Mouse (Mus musculus): ENCODE data around the gene Galnt16. TPM values are rescaled to one million over a fixed set of nuclear protein-coding genes. Genes with fewer than 3 reads are reported as not detected.

The Galnt16 gene
- polyA plus RNA-seq, 1 experiment from 2014 or later: 14.0 TPM

DNA sequence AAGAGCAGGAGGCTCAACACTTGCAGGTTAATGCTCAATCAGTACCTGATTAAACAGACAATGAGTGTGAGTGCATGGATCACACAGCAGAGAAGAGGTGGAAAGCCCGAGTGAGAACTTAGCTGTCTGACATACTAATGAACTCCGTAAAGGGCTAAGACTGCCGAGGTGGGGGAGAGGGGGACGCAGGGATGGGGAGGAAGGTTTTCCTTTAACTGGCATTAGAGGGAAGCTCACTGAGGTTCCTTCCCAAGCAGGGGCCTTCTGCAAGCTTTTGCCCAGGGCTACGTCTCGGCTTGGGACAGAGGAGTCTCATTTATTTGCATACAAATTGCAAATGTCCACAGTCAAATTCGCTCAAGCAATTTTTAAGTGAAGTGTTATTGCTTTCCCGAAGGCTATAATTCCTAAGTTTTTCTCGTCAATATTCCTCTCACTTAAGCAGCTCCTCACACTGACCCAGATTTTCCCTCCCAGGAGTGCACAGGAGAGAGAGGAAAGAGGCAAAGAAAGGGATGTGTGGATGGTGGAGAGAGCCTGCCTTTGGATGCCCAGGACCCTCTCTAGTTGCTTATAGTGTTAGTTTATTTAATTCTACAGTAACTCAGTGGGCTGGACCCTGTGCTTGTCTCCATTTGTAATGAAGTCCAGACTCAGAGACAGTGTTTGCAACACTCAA lies 94.2 kb downstream of the Galnt16 start:
- Histone ChIP-seq H3K27ac (ENCODE audit: low read depth, low read length) (no peak overlapping the region), H3K4me1 (ENCODE audit: control insufficient read depth, insufficient read depth, low read length) (no peaks in the 10 kb centered on the region), H3K36me3 (ENCODE audit: control insufficient read depth, insufficient read depth, low read length) (no peaks in the 10 kb centered on the region), H3K9me3 (ENCODE audit: control insufficient read depth, low read length) (no peaks in the 10 kb centered on the region), H3K27me3 (ENCODE audit: control insufficient read depth, insufficient read depth, low read length) (no peaks in the 10 kb centered on the region), H3K4me3 (ENCODE audit: low read depth, low read length) (no peak overlapping the region), H3K9ac (ENCODE audit: low read length) (no peak overlapping the region), H3K4me2 (no peak overlapping the region)
- DNase-seq (ENCODE audit: low spot score, missing footprints) (no peak), ATAC-seq (ENCODE audit: low FRiP score) (no peak)
- WGBS: 75% methylated on average over 9 of the region's 9 CpGs

DNA sequence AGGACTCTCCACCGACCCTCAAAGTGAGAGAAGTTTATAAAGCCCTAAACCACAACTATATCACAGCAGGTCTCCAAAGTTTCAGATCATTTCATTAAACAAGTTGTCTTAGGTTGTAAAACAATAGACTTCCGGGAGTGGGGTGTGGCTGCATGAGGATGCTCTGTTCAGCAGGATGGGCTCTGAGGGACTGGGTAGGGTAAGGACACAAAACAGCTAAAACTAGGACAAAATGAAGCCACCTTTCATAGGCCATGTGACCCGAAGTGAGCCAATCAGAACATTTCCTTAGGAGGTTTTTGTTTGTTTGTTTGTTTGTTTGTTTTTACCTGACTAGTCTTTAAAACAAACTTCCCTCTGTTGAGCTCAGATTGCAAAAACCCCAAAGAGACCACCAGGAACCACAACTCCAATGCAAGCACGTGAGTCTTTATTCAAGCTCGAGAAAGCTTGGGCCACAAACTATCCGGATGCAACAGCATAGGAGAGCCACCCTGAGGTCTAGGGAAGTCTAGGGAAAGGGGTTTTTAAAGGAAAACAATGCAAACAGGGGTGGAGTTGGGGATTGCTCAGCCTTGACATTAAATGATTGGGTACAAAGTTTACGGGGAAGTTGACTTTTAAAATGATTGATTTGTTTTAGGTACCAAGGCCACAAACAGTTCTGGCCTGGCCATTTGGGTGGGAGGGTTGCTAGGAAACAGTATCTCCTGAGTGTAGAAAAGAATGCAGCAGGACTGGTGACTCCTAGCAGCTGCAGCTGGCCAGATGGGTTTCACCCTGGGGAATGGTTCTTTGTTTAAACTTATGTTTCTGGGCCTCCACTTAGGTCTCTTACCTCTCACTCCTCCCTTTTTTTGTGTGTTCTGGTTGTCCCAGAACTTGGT lies 97.5 kb downstream of the Galnt16 start:
- no peaks in the 10 kb centered on the region for H3K4me1 ChIP-seq (ENCODE audit: control insufficient read depth, insufficient read depth, low read length)
- H3K36me3 ChIP-seq (ENCODE audit: control insufficient read depth, insufficient read depth, low read length): no peaks in the 10 kb centered on the region
- H3K4me2 ChIP-seq: no peak overlapping the region
- H3K27me3 ChIP-seq (ENCODE audit: control insufficient read depth, insufficient read depth, low read length): no peaks in the 10 kb centered on the region
- DNase-seq (ENCODE audit: low spot score, missing footprints) (peak; percentile 73), ATAC-seq (ENCODE audit: low FRiP score) (no peak)
- no peak overlapping the region for H3K27ac ChIP-seq (ENCODE audit: low read depth, low read length)
- 74% methylated on average over 7 of the region's 7 CpGs for WGBS
- H3K4me3 ChIP-seq (ENCODE audit: low read depth, low read length): no peak overlapping the region
- no peaks in the 10 kb centered on the region for H3K9me3 ChIP-seq (ENCODE audit: control insufficient read depth, low read length)
- no peak overlapping the region for H3K9ac ChIP-seq (ENCODE audit: low read length)

DNA sequence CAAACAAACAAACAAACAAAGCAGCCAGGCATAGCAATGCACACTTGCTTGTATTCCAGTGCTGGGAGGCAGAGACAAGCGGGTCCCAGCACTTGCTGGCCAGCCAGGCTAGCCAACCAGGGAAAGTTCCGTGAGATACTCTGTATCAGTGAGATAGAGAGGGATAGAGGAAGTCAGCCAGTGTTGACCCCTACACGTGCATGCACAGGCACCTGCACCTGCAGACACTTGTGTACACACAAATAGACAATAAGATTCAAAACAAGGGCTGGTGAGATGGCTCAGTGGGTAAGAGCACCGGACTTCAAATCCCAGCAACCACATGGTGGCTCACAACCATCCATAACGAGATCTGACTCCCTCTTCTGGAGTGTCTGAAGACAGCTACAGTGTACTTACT lies 102.4 kb downstream of the Galnt16 start:
- ATAC-seq (ENCODE audit: low FRiP score) (no peak), DNase-seq (ENCODE audit: low spot score, missing footprints) (peak; percentile 57)
- 79% methylated on average over 5 of the region's 5 CpGs for WGBS

DNA sequence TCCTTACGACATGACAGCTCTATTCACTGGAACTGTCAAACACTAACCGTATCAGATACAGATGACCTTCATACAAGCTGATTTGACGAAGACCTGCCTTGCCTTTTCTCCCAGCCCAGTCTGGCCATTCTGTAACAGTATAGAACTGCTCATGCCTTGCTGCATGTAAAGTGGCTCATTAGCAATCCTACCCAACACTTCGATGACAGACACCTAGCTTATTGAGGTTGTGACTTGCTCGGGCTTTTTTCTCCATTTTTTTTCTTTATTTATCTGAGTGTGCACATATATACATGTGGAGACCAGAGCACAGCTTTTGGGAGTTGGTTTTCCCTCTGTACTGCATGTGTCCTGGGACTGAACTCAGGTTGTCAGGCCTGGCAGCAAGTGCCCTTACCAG lies 113.7 kb downstream of the Galnt16 start:
- Histone ChIP-seq H3K4me3 (ENCODE audit: low read depth, low read length) (no peak overlapping the region), H3K4me2 (no peak overlapping the region), H3K9ac (ENCODE audit: low read length) (no peak overlapping the region), H3K4me1 (ENCODE audit: control insufficient read depth, insufficient read depth, low read length) (0 out of 2 replicates have a peak, but pooled peaks cover 4% of the 10 kb centered on the region), H3K36me3 (ENCODE audit: control insufficient read depth, insufficient read depth, low read length) (peaks cover 16% of the 10 kb centered on the region), H3K27me3 (ENCODE audit: control insufficient read depth, insufficient read depth, low read length) (no peaks in the 10 kb centered on the region), H3K9me3 (ENCODE audit: control insufficient read depth, low read length) (no peaks in the 10 kb centered on the region), H3K27ac (ENCODE audit: low read depth, low read length) (no peak overlapping the region)
- DNase-seq (ENCODE audit: low spot score, missing footprints): no peak
- 94% methylated on average over 5 of the region's 5 CpGs for WGBS
- no peak for ATAC-seq (ENCODE audit: low FRiP score)

More for the DNA sequence above, 102.4 kb downstream of the Galnt16 start:
- Histone ChIP-seq H3K4me2 (no peak overlapping the region), H3K27me3 (ENCODE audit: control insufficient read depth, insufficient read depth, low read length) (no peaks in the 10 kb centered on the region), H3K9ac (ENCODE audit: low read length) (no peak overlapping the region), H3K27ac (ENCODE audit: low read depth, low read length) (no peak overlapping the region), H3K9me3 (ENCODE audit: control insufficient read depth, low read length) (no peaks in the 10 kb centered on the region), H3K36me3 (ENCODE audit: control insufficient read depth, insufficient read depth, low read length) (no peaks in the 10 kb centered on the region), H3K4me3 (ENCODE audit: low read depth, low read length) (no peak overlapping the region), H3K4me1 (ENCODE audit: control insufficient read depth, insufficient read depth, low read length) (no peaks in the 10 kb centered on the region)

DNA sequence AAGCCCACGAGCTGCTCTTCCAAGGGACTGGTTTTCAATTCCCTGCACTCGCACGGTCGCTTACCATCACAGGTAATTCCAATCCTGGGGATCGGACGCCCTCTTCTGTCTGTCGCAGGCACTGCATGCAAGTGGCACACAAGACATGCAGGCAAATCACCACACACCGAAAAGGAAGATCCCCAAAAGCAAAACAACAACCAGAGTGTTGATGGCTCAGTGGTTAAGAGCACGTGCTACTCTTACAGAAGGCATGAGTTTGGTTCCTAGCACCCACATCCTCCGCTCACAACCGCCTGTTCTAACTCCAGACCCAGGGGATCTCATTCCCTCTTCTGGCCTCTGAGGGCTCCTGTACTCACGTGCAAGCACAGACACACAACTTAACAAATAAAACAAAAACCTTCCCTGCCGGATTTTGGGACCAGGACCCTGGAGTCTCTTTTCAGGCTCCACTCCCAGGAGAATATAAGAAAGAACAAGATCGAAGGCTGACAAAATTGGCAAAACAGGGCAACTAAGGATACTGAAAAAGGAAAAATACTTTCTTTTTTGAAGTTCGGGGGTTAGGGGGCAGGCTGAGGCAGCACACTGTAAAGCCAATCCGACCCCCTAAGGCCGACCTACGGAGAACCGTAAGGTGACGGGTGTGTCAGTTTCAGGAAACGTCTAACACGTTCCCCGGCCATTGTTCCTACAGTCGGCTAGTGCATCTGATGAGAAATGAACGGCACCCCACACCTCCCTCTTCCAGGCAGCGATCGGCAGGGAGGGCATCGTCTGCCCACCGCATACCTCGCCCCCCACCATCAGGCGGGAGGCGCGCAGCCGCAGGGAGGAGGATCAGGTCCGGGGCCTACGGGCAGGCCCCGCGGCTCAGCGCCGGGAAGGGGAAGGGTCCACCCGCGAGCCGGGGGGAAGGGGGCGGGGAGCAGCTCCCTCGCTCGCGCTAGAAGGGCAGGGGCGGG lies 124.9 kb downstream of the Galnt16 start:
- H3K9me3 ChIP-seq (ENCODE audit: control insufficient read depth, low read length): no peaks in the 10 kb centered on the region
- H3K4me2 ChIP-seq: peak overlapping the region; percentile 85
- H3K27me3 ChIP-seq (ENCODE audit: control insufficient read depth, insufficient read depth, low read length): no peaks in the 10 kb centered on the region
- WGBS: 2% methylated on average over 48 of the region's 48 CpGs
- H3K4me3 ChIP-seq (ENCODE audit: low read depth, low read length): peak overlapping the region; percentile 99
- DNase-seq (ENCODE audit: low spot score, missing footprints) (peak; percentile 95), ATAC-seq (ENCODE audit: low FRiP score) (peak; percentile 74)
- H3K9ac ChIP-seq (ENCODE audit: low read length): peak overlapping the region; percentile 97
- peaks cover 14% of the 10 kb centered on the region for H3K36me3 ChIP-seq (ENCODE audit: control insufficient read depth, insufficient read depth, low read length)
- H3K4me1 ChIP-seq (ENCODE audit: control insufficient read depth, insufficient read depth, low read length): peaks cover 21% of the 10 kb centered on the region
- H3K27ac ChIP-seq (ENCODE audit: low read depth, low read length): peak overlapping the region; percentile 71

DNA sequence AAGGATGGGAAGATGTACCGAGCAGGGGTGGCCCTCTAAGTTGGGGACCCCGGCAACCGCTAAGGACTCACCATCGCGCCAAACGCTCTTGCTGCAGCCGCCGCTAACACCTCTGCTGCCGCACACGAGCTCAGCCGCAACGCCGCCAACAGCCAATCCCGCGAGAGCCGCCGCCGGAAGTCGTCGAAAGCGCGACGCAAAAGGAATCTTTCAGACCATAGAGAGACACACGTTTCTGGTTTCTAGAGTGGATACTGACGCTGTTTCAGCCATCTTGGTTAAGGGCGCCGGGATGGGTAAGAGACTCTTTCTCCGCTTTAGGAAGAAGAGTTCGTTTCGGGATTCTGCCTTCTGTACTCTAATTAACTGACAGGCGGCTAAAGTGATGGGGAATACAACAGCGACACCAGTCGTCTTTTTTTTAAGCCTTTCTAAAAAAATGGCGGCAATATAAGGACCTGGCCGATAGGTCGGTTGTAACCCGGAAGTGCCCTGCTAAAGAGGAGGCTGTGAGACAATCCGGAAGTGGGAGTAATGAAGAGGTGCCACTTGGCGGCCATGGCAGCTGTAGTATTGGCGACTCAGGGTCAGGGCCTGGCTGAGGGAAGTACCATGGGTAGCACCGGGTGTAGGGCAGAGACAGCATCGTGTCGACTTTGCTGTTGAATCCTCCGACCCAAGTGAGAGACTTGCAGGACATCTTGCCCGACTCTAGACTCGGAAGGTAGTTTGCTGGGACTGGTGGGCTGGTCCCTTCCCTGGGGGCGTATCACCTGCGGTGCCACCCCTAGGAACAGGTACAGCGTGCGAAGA lies 125.8 kb downstream of the Galnt16 start, which contains the start of the genes Slc39a9 and Erh:
Gene Slc39a9, plus strand, starts transcription at position 191 of the 813 bp plus-strand sequence.
Gene Erh, minus strand, starts transcription at position 649 of the 813 bp plus-strand sequence.
- DNase-seq (ENCODE audit: low spot score, missing footprints) (peak; percentile 99), ATAC-seq (ENCODE audit: low FRiP score) (peak; percentile 98)
- H3K36me3 ChIP-seq (ENCODE audit: control insufficient read depth, insufficient read depth, low read length): peaks cover 8% of the 10 kb centered on the region
- H3K27ac ChIP-seq (ENCODE audit: low read depth, low read length): peak within 1 kb of the TSS; percentile 71
- peak within 1 kb of the TSS; percentile 85 for H3K4me2 ChIP-seq
- H3K9me3 ChIP-seq (ENCODE audit: control insufficient read depth, low read length): no peaks in the 10 kb centered on the region
- under 1% methylated on average over 50 of the region's 50 CpGs for WGBS
- peak within 1 kb of the TSS; percentile 97 for H3K9ac ChIP-seq (ENCODE audit: low read length)
- H3K4me1 ChIP-seq (ENCODE audit: control insufficient read depth, insufficient read depth, low read length): peaks cover 21% of the 10 kb centered on the region
- H3K27me3 ChIP-seq (ENCODE audit: control insufficient read depth, insufficient read depth, low read length): no peaks in the 10 kb centered on the region
- H3K4me3 ChIP-seq (ENCODE audit: low read depth, low read length): peak within 1 kb of the TSS; percentile 99

DNA sequence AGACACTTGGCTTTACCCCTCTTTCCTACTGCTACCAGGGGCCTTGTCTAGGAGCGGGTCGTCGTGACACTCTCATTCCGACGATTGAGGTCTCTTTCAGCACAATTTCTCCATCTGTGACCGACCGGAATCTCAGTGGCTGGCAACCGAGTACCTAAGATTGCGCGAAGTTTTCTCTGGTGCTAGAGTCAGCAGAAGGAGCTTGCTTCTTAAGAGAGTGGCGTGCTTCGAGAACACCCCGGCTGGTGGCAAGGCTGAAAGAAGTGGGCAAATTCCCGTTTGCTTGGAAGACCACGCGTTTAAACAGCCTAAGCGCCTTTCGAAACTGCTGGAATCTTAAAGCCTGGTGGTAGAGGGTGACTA lies 126.4 kb downstream of the Galnt16 start:
- no peaks in the 10 kb centered on the region for H3K9me3 ChIP-seq (ENCODE audit: control insufficient read depth, low read length)
- no peak overlapping the region for H3K27ac ChIP-seq (ENCODE audit: low read depth, low read length)
- peak overlapping the region; percentile 97 for H3K9ac ChIP-seq (ENCODE audit: low read length)
- ATAC-seq (ENCODE audit: low FRiP score): no peak
- no peak for DNase-seq (ENCODE audit: low spot score, missing footprints)
- H3K4me1 ChIP-seq (ENCODE audit: control insufficient read depth, insufficient read depth, low read length): peaks cover 21% of the 10 kb centered on the region
- peaks cover 4% of the 10 kb centered on the region for H3K36me3 ChIP-seq (ENCODE audit: control insufficient read depth, insufficient read depth, low read length)
- WGBS: 12% methylated on average over 18 of the region's 18 CpGs
- peak overlapping the region; percentile 70 for H3K4me2 ChIP-seq
- no peaks in the 10 kb centered on the region for H3K27me3 ChIP-seq (ENCODE audit: control insufficient read depth, insufficient read depth, low read length)
- H3K4me3 ChIP-seq (ENCODE audit: low read depth, low read length): peak overlapping the region; percentile 99

DNA sequence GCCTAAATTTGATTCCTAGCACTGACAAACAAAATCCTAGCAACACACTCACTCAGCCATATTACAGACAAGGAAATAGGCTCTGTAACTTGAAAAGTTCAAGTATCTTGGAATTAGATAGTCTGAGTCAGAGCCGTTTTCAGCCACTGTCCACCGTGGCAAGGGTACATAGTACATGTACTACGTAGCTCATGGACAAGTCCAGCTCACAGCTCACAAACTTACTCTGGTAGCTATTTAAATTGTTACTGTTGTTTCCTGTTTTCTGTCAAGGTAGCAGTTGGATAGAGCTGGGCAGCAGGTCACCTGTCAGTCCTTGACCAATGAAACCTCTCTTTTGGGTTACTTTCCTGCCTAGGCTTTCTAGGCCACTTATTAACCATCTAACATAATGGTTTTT lies 128.3 kb downstream of the Galnt16 start:
- Histone ChIP-seq H3K4me2 (no peak overlapping the region), H3K9me3 (ENCODE audit: control insufficient read depth, low read length) (no peaks in the 10 kb centered on the region), H3K4me1 (ENCODE audit: control insufficient read depth, insufficient read depth, low read length) (peaks cover 21% of the 10 kb centered on the region), H3K9ac (ENCODE audit: low read length) (no peak overlapping the region), H3K36me3 (ENCODE audit: control insufficient read depth, insufficient read depth, low read length) (peaks cover 2% of the 10 kb centered on the region; the same call in 1 of the 2 replicates), H3K4me3 (ENCODE audit: low read depth, low read length) (no peak overlapping the region), H3K27me3 (ENCODE audit: control insufficient read depth, insufficient read depth, low read length) (no peaks in the 10 kb centered on the region), H3K27ac (ENCODE audit: low read depth, low read length) (no peak overlapping the region)
- DNase-seq (ENCODE audit: low spot score, missing footprints): no peak
- 93% methylated on average over 3 of the region's 3 CpGs for WGBS
- no peak for ATAC-seq (ENCODE audit: low FRiP score)
